Mouse (Mus musculus) T-helper 17 cell (primary cell): ENCODE results near the gene Pex6.

Experiments used
- in situ Hi-C, 2 experiments: fragments of 300-600 bp; cut with MboI, MseI; formaldehyde crosslinking; loops; 1 replicate in 1 of 2; 2 replicates in 1 of 2; pipeline ENCODE4 v1.15.1; 2025; ENCODE audit warnings: high pct_unique_total_duplicates in 2 of 2

The Pex6 gene

GRCm38 (mm10) chr17:46772404-46773277 lies 61.4 kb downstream of the Pex6 start, which contains the start of gene 2310039H08Rik:
2310039H08Rik (plus strand) TSS chr17:46772635.
- in situ Hi-C loops: loop anchor here (5.0 to 10.0 kb wide), 2 partner anchors 110 to 1262 kb away; partner anchors contain the start of gene 1700122O11Rik (in 1 of the 2)

- in situ Hi-C loops: loop anchor here (5.0 to 10.0 kb wide), 2 partner anchors 109 to 1261 kb away; partner anchors contain the start of gene 1700122O11Rik (in 1 of the 2)
Observed at GRCm38 (mm10) chr17:46773278-46774130, 62.2 kb downstream of the Pex6 start.

- in situ Hi-C loops: loop anchor here (5.0 to 10.0 kb wide), 2 partner anchors 108 to 1261 kb away; partner anchors contain the start of gene 1700122O11Rik (in 1 of the 2)
Observed at GRCm38 (mm10) chr17:46774131-46774472, 62.8 kb downstream of the Pex6 start.

- in situ Hi-C loops: loop anchor here in 1 of 2 experiments (10.0 kb wide), 1 partner anchor 1260 kb away; the partner anchor contains the start of gene 1700122O11Rik
Observed at GRCm38 (mm10) chr17:46775070-46775469, 63.8 kb downstream of the Pex6 start.
